Mouse (Mus musculus) kidney, embryonic 16.5 days (tissue): ENCODE measurements around the gene Ntrk3. TPM values are rescaled to one million over a fixed set of nuclear protein-coding genes. Genes with fewer than 3 reads are reported as not detected.

Experiments used
- ATAC-seq: fragments of 200-750 bp; cut with Nextera tagmentation; 2 replicates; pipeline ENCODE4 v1.8.0; 2017; ENCODE audit warnings: moderate TSS enrichment; ENCODE audit not compliant: low FRiP score, low TSS enrichment
- H3K27ac ChIP-seq: fragments of 300-500 bp; sonication (generic); 2 replicates; pipeline ENCODE4 v1.5.1; 2014; ENCODE audit warnings: low read length
- H3K27me3 ChIP-seq: fragments of 300-500 bp; sonication (generic); 2 replicates; pipeline ENCODE4 v1.6.1; 2014; ENCODE audit warnings: low read length, control low read depth, mixed read lengths; ENCODE audit not compliant: insufficient read depth
- H3K36me3 ChIP-seq: fragments of 300-500 bp; sonication (generic); 2 replicates; pipeline ENCODE4 v1.6.1; 2014; ENCODE audit warnings: low read length, control low read depth, mixed read lengths; ENCODE audit not compliant: insufficient read depth
- H3K4me1 ChIP-seq: fragments of 300-500 bp; sonication (generic); 2 replicates; pipeline ENCODE4 v1.6.1; 2014; ENCODE audit warnings: low read length, control low read depth, mixed read lengths; ENCODE audit not compliant: insufficient read depth
- H3K4me2 ChIP-seq: fragments of 300-500 bp; sonication (generic); replicated peaks from 2 replicates; pipeline ENCODE4 v1.6.1; 2014; ENCODE audit warnings: low read depth, low read length
- H3K4me3 ChIP-seq: fragments of 300-500 bp; sonication (generic); 2 replicates; pipeline ENCODE4 v1.5.1; 2014; ENCODE audit warnings: mild to moderate bottlenecking, low read length
- H3K9ac ChIP-seq: fragments of 300-500 bp; sonication (generic); replicated peaks from 2 replicates; pipeline ENCODE4 v1.6.1; 2014; ENCODE audit warnings: low read length
- H3K9me3 ChIP-seq: fragments of 300-500 bp; sonication (generic); 2 replicates; pipeline ENCODE4 v1.6.1; 2016; ENCODE audit warnings: low read length, control low read depth
- WGBS: fragments of 180-500 bp; shearing (Covaris S2); extraction: QIAGEN DNeasy Blood & Tissue Kit; methylation state at CpG from one replicate; pipeline ENCODE4 v1.1.7; 2014; 5-methylcytosine and 5-hydroxymethylcytosine counted together
- polyA plus RNA-seq: library from polyadenylated mRNA; unstranded; fragments of >200 nt; fragmentation: Nextera tagmentation; extraction: Ambion mirVana; gene quantifications from 2 replicates; pipeline ENCODE4 v1.2.1, GENCODE M21; 2015

Gene Ntrk3
- polyA plus RNA-seq, 1 experiment from 2014 or later, result 2.8 TPM

DNA sequence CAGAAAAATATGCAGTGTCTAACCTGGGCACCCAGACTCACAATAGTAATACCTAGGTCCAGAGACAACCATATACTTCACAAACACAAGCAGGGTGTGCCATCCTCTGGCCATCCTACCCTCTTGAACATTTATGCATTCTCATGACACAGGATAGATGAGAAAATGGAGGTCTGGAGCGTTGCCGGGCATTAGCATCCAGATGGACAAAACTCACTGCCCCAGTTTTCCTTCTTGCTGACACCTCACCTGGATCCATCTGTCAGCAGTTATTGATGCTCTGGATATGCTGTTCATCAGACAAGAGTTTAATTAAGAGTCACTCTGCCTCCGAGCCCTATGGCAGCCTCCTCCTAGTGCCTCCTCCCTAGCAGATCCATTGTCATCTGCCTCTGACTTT is 254.1 kb downstream of the Ntrk3 start:
- H3K4me1 ChIP-seq, result no peaks in the 10 kb centered on the region
- no peak overlapping the region for H3K4me2 ChIP-seq
- no peak for ATAC-seq
- WGBS, result 81% methylated on average over 3 of the region's 3 CpGs
- H3K9me3 ChIP-seq, result no peaks in the 10 kb centered on the region
- H3K27me3 ChIP-seq, result no peaks in the 10 kb centered on the region
- H3K9ac ChIP-seq, result no peak overlapping the region
- H3K27ac ChIP-seq, result no peak overlapping the region
- H3K36me3 ChIP-seq, result no peaks in the 10 kb centered on the region
- H3K4me3 ChIP-seq, result no peak overlapping the region

DNA sequence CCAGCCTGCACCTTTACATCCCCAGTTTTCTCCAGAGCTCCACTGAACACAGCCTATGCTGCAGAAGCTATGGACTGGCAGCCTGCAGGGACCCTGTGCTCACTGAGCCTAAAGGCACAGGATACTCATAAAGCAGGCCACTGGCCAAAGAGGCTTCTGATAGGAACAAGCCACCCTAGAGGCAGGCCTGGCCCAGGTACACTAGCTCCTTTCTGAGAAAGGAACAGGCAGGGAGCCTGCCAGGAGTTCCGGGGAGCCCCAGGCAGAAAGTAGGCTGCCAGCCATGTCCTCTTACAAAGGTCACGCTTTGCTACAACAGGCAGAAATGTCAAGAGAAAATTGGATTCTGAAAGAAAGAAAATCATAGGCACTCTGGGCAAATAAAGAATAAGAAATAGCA is 254.8 kb downstream of the Ntrk3 start:
- Histone ChIP-seq H3K4me1 (no peaks in the 10 kb centered on the region), H3K4me3 (no peak overlapping the region), H3K4me2 (no peak overlapping the region), H3K27ac (no peak overlapping the region), H3K27me3 (no peaks in the 10 kb centered on the region), H3K9ac (no peak overlapping the region), H3K9me3 (no peaks in the 10 kb centered on the region), H3K36me3 (no peaks in the 10 kb centered on the region)
- 69% methylated on average over 2 of the region's 2 CpGs for WGBS
- no peak for ATAC-seq

DNA sequence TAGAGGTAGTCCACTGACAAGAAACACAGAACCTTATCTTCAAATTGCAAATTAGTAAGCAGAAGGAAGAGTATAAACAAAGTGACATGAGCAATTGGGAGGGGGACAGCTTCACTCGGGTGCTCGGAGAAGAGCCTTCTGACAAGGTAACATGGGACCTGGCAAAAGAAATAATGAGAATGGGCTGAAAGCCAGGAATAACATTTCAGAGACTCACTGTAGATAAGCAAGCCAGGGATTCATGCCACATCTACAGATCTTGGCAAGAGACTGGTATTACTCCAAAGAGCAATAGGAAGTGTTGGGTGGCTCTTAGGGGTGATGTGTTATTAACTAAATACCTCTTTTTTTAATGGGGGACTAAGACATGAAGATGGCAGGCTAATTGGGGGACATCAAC is 258.9 kb downstream of the Ntrk3 start:
- no peak for ATAC-seq
- Histone ChIP-seq H3K9me3 (no peaks in the 10 kb centered on the region), H3K27me3 (no peaks in the 10 kb centered on the region), H3K9ac (no peak overlapping the region), H3K27ac (no peak overlapping the region), H3K4me1 (no peaks in the 10 kb centered on the region), H3K36me3 (no peaks in the 10 kb centered on the region), H3K4me3 (no peak overlapping the region), H3K4me2 (no peak overlapping the region)
- 60% methylated on average over 2 of the region's 2 CpGs for WGBS

DNA sequence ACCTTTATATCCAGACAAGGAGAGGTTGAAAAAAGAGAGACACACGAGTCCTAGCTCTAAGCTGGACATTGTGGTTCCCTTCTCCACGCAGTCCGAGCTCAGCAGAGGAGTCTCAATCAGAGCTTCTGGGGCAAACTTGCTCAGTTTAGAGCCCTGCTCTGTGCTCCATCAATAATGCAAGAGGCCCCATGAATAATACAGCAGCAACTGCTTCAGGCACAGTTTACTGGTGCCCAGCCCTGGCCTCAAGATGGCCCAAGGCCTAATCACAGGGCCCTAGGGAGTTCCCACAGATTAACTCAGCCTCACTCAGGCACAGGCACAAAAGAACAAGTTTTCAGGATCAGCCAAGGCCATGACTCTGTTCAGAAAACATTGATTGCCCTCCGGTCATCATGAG is 266.1 kb downstream of the Ntrk3 start:
- Histone ChIP-seq H3K27me3 (no peaks in the 10 kb centered on the region), H3K9me3 (no peaks in the 10 kb centered on the region), H3K4me3 (no peak overlapping the region), H3K36me3 (no peaks in the 10 kb centered on the region), H3K9ac (no peak overlapping the region), H3K27ac (no peak overlapping the region), H3K4me1 (no peaks in the 10 kb centered on the region), H3K4me2 (no peak overlapping the region)
- no peak for ATAC-seq
- WGBS, result 87% methylated on average over 4 of the region's 4 CpGs

DNA sequence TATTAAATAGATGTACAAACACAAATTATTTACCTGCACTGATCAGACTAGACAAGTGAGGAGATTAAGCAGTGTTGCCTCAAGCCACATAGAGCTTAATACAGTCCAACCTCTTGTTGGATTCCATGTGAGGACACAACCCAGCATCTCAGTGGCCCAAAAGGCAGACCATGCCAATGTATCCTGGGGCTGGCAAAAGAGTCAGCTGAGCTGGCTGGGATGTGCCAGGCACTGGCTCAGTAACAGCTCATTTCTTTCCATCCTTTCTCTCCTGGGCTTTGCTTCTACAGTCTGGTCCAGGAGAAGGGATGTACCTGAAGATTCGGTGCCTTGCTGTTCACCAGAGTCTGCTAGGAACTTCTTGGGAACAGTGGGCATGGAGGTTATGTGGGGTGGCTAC is 266.5 kb downstream of the Ntrk3 start:
- no peak for ATAC-seq
- H3K4me2 ChIP-seq, result no peak overlapping the region
- no peak overlapping the region for H3K9ac ChIP-seq
- no peaks in the 10 kb centered on the region for H3K4me1 ChIP-seq
- H3K9me3 ChIP-seq, result no peaks in the 10 kb centered on the region
- no peaks in the 10 kb centered on the region for H3K36me3 ChIP-seq
- no peaks in the 10 kb centered on the region for H3K27me3 ChIP-seq
- no peak overlapping the region for H3K4me3 ChIP-seq
- 89% methylated on average over 1 of the region's 1 CpGs for WGBS
- no peak overlapping the region for H3K27ac ChIP-seq

DNA sequence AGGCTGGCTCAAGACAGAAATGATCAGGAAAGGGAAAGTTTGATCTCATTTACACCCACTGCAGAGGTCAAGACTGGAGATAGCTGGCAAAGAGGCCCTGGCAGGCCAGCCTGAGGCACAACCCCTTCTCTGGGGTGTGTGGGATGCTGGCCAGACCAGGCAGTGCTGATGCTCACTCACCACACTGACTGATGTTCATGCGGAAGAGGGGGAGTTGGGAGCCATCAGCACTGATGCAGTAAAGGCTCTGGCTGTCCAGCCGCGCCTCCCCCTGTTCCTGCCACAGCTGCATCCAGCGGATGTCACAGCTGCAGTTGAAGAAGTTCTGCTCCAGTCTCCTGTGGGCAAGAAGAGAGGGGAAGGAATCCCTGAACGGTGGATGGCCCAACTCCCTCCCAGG is 275.2 kb downstream of the Ntrk3 start:
- ATAC-seq, result no peak
- H3K4me3 ChIP-seq, result no peak overlapping the region
- H3K27me3 ChIP-seq, result no peaks in the 10 kb centered on the region
- H3K9ac ChIP-seq, result no peak overlapping the region
- H3K4me1 ChIP-seq, result no peaks in the 10 kb centered on the region
- H3K9me3 ChIP-seq, result no peaks in the 10 kb centered on the region
- no peaks in the 10 kb centered on the region for H3K36me3 ChIP-seq
- no peak overlapping the region for H3K4me2 ChIP-seq
- H3K27ac ChIP-seq, result no peak overlapping the region
- 59% methylated on average over 5 of the region's 5 CpGs for WGBS

DNA sequence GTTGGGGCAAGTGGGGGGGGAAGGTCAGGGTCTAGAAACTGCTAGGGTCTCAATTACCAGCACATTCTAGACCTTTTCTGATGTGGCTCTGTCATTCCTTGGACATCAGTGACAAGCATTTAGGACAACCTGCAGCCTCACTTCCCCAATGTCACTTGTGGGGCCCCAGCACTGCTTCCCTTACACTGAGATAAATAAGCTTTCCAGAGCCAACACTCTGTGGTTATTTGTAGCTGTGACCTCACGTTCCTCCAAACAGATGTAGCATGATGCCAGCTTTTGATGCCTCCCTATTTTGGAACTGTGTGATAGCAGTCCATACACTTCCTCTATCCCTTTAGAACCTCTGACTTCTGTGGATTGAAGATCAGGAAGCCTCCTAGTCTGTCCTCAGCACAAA is 278.8 kb downstream of the Ntrk3 start:
- H3K4me3 ChIP-seq, result no peak overlapping the region
- no peaks in the 10 kb centered on the region for H3K4me1 ChIP-seq
- H3K27me3 ChIP-seq, result no peaks in the 10 kb centered on the region
- no peaks in the 10 kb centered on the region for H3K36me3 ChIP-seq
- ATAC-seq, result no peak
- WGBS, result 73% methylated on average over 1 of the region's 1 CpGs
- H3K4me2 ChIP-seq, result no peak overlapping the region
- H3K9me3 ChIP-seq, result no peaks in the 10 kb centered on the region
- H3K9ac ChIP-seq, result no peak overlapping the region
- no peak overlapping the region for H3K27ac ChIP-seq

DNA sequence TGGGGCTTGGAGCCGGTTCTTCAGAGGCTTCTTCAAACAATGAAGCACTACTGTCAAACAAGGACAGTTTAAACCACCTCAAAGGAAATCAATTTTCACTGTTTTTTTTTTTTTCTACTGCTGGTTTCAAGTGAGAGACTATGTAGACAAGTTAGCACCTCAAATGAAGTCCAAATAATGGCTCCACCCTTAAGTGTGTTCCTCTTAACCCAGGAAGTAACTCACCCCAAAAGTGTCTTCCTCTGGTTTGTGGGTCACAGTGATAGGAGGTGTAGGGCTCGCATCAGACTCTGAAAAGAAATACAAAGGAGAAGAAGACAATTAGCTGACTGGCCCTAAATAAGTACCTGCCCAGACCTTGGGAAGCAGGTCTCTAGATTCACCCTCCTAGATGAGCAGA is 286.1 kb downstream of the Ntrk3 start:
- no peaks in the 10 kb centered on the region for H3K4me1 ChIP-seq
- no peak overlapping the region for H3K4me3 ChIP-seq
- H3K27ac ChIP-seq, result no peak overlapping the region
- H3K9me3 ChIP-seq, result no peaks in the 10 kb centered on the region
- H3K36me3 ChIP-seq, result no peaks in the 10 kb centered on the region
- 73% methylated on average over 2 of the region's 2 CpGs for WGBS
- no peak overlapping the region for H3K4me2 ChIP-seq
- no peak overlapping the region for H3K9ac ChIP-seq
- no peak for ATAC-seq
- H3K27me3 ChIP-seq, result no peaks in the 10 kb centered on the region

DNA sequence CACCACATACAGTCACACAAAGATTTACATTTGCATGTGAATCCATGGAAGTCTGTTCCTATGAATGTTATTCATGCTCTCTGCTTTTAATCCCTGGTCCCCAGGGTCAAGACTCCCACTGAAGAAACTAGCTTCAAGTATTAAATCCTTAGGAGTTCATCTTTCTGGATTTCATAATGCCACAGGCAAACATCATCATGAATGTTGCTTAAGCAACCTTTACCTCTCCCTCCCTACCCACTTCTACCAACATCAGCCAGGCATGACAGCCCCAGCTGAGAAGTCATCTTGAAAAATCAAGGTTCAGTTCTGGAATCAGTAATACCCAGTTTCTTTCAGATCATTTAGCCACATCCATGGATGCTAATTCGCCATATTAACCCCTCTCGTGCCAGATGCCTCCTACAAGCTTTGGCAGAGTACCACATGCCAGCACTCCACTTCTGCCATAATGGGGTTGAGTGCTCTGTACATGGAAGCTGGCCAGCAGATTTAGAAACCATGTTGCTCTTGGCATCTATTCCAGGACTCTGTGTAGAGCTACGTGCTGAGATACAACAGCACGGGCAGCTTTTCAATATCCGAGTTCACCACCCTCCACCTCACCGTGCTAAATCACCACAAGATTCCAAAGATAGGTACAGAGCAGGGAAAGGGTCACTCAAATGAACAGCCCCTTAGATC is 287.8 kb downstream of the Ntrk3 start:
- no peak overlapping the region for H3K27ac ChIP-seq
- no peaks in the 10 kb centered on the region for H3K27me3 ChIP-seq
- no peak overlapping the region for H3K9ac ChIP-seq
- WGBS, result 86% methylated on average over 6 of the region's 6 CpGs
- no peaks in the 10 kb centered on the region for H3K36me3 ChIP-seq
- no peaks in the 10 kb centered on the region for H3K9me3 ChIP-seq
- no peak overlapping the region for H3K4me2 ChIP-seq
- no peak overlapping the region for H3K4me3 ChIP-seq
- ATAC-seq, result no peak
- H3K4me1 ChIP-seq, result no peaks in the 10 kb centered on the region

DNA sequence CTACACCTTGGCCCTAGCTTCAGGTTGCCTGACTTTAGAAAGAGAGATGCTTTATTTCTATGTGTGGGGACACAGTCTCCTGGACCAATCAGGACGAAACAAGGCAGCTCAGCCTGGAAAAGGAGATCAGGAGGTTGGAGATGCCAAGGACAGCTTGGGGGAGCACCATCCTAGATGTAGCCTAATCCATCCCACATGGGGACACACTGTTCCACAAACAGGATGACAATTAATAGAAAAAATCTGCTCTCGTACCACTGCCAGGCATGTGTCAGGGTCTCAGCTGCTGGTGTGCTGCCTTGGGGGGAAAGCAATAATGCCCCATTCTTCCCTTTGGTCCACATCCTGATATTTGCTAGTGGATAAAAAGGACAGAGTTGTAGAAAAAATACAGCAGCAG is 289.0 kb downstream of the Ntrk3 start:
- H3K36me3 ChIP-seq, result no peaks in the 10 kb centered on the region
- no peak overlapping the region for H3K4me3 ChIP-seq
- H3K4me2 ChIP-seq, result no peak overlapping the region
- H3K27ac ChIP-seq, result no peak overlapping the region
- no peaks in the 10 kb centered on the region for H3K4me1 ChIP-seq
- H3K9me3 ChIP-seq, result no peaks in the 10 kb centered on the region
- 78% methylated on average over 2 of the region's 2 CpGs for WGBS
- ATAC-seq, result no peak
- no peaks in the 10 kb centered on the region for H3K27me3 ChIP-seq
- H3K9ac ChIP-seq, result no peak overlapping the region
